Mouse (Mus musculus): ENCODE results near the gene Pex11g. TPM values are rescaled to one million over a fixed set of nuclear protein-coding genes. Genes with fewer than 3 reads are reported as not detected.
A peak's percentile ranks its signal among the peaks of the same experiment; 100 is the strongest.

Gene Pex11g
- polyA plus RNA-seq, 1 experiment from 2014 or later, result 4.2 TPM

GRCm38 (mm10) chr8:3500235-3501090 lies 33.0 kb upstream of the Pex11g start, which contains the start of gene Mcoln1:
Mcoln1 (plus strand) TSS chr8:3500457.
- WGBS, result 0% methylated on average over 69 of the region's 70 CpGs
- Histone ChIP-seq H3K9ac (ENCODE audit: low read depth, low read length) (peak within 1 kb of the TSS; percentile 89), H3K9me3 (ENCODE audit: control insufficient read depth, low read length) (peaks cover 2% of the 10 kb centered on the region; the same call in 1 of the 2 replicates), H3K4me3 (ENCODE audit: low read length) (peak within 1 kb of the TSS; percentile 91), H3K4me1 (ENCODE audit: control insufficient read depth, insufficient read depth, low read depth, low read length) (peaks cover 19% of the 10 kb centered on the region), H3K4me2 (ENCODE audit: low read length) (peak within 1 kb of the TSS; percentile 90), H3K27ac (ENCODE audit: low read depth, low read length) (peak within 1 kb of the TSS; percentile 90), H3K36me3 (ENCODE audit: control insufficient read depth, insufficient read depth, low read length) (peaks cover 18% of the 10 kb centered on the region), H3K27me3 (replicated peaks; ENCODE audit: control insufficient read depth, insufficient read depth, low read length) (no peaks in the 10 kb centered on the region)
- ATAC-seq, result peak; percentile 91

GRCm38 (mm10) chr8:3499751-3500150 lies 32.3 kb upstream of the Pex11g start:
- peak overlapping the region; percentile 91 for H3K4me3 ChIP-seq (ENCODE audit: low read length)
- peaks cover 2% of the 10 kb centered on the region; the same call in 1 of the 2 replicates for H3K9me3 ChIP-seq (ENCODE audit: control insufficient read depth, low read length)
- WGBS, result 8% methylated on average over 8 of the region's 8 CpGs
- peaks cover 19% of the 10 kb centered on the region for H3K4me1 ChIP-seq (ENCODE audit: control insufficient read depth, insufficient read depth, low read depth, low read length)
- H3K9ac ChIP-seq (ENCODE audit: low read depth, low read length), result peak overlapping the region; percentile 89
- no peaks in the 10 kb centered on the region for H3K27me3 ChIP-seq (replicated peaks; ENCODE audit: control insufficient read depth, insufficient read depth, low read length)
- H3K36me3 ChIP-seq (ENCODE audit: control insufficient read depth, insufficient read depth, low read length), result peaks cover 19% of the 10 kb centered on the region
- peak overlapping the region; percentile 90 for H3K4me2 ChIP-seq (ENCODE audit: low read length)
- peak overlapping the region; percentile 90 for H3K27ac ChIP-seq (ENCODE audit: low read depth, low read length)
- ATAC-seq, result no peak; the same call in 1 of the 2 replicates

- Histone ChIP-seq H3K9me3 (ENCODE audit: control insufficient read depth, low read length) (peaks cover 2% of the 10 kb centered on the region; the same call in 1 of the 2 replicates), H3K9ac (ENCODE audit: low read depth, low read length) (no peak overlapping the region), H3K4me2 (ENCODE audit: low read length) (no peak overlapping the region), H3K36me3 (ENCODE audit: control insufficient read depth, insufficient read depth, low read length) (peaks cover 19% of the 10 kb centered on the region), H3K27me3 (replicated peaks; ENCODE audit: control insufficient read depth, insufficient read depth, low read length) (no peaks in the 10 kb centered on the region), H3K4me3 (ENCODE audit: low read length) (no peak overlapping the region), H3K27ac (ENCODE audit: low read depth, low read length) (no peak overlapping the region), H3K4me1 (ENCODE audit: control insufficient read depth, insufficient read depth, low read depth, low read length) (peaks cover 22% of the 10 kb centered on the region)
- ATAC-seq, result no peak
- WGBS, result 90% methylated on average over 3 of the region's 3 CpGs
These were observed 31.1 kb upstream of the Pex11g start for GRCm38 (mm10) chr8:3498583-3498982.

GRCm38 (mm10) chr8:3496428-3496748 lies 28.9 kb upstream of the Pex11g start:
- H3K27me3 ChIP-seq (replicated peaks; ENCODE audit: control insufficient read depth, insufficient read depth, low read length), result no peaks in the 10 kb centered on the region
- WGBS, result 92% methylated on average over 15 of the region's 15 CpGs
- H3K4me2 ChIP-seq (ENCODE audit: low read length), result no peak overlapping the region
- no peak overlapping the region for H3K27ac ChIP-seq (ENCODE audit: low read depth, low read length)
- H3K36me3 ChIP-seq (ENCODE audit: control insufficient read depth, insufficient read depth, low read length), result peaks cover 19% of the 10 kb centered on the region
- peaks cover 15% of the 10 kb centered on the region for H3K4me1 ChIP-seq (ENCODE audit: control insufficient read depth, insufficient read depth, low read depth, low read length)
- ATAC-seq, result no peak
- H3K9ac ChIP-seq (ENCODE audit: low read depth, low read length), result no peak overlapping the region
- H3K9me3 ChIP-seq (ENCODE audit: control insufficient read depth, low read length), result peaks cover 2% of the 10 kb centered on the region; the same call in 1 of the 2 replicates
- H3K4me3 ChIP-seq (ENCODE audit: low read length), result no peak overlapping the region

- H3K4me1 ChIP-seq (ENCODE audit: control insufficient read depth, insufficient read depth, low read depth, low read length), result peaks cover 9% of the 10 kb centered on the region
- ATAC-seq, result no peak
- H3K27me3 ChIP-seq (replicated peaks; ENCODE audit: control insufficient read depth, insufficient read depth, low read length), result no peaks in the 10 kb centered on the region
- H3K9ac ChIP-seq (ENCODE audit: low read depth, low read length), result no peak overlapping the region
- 94% methylated on average over 44 of the region's 44 CpGs for WGBS
- H3K9me3 ChIP-seq (ENCODE audit: control insufficient read depth, low read length), result peaks cover 2% of the 10 kb centered on the region; the same call in 1 of the 2 replicates
- no peak overlapping the region for H3K4me2 ChIP-seq (ENCODE audit: low read length)
- H3K27ac ChIP-seq (ENCODE audit: low read depth, low read length), result no peak overlapping the region
- no peak overlapping the region for H3K4me3 ChIP-seq (ENCODE audit: low read length)
- H3K36me3 ChIP-seq (ENCODE audit: control insufficient read depth, insufficient read depth, low read length), result peaks cover 19% of the 10 kb centered on the region
These were observed 28.3 kb upstream of the Pex11g start for GRCm38 (mm10) chr8:3495578-3496427.

GRCm38 (mm10) chr8:3493845-3494208 lies 26.3 kb upstream of the Pex11g start:
- peaks cover 19% of the 10 kb centered on the region for H3K36me3 ChIP-seq (ENCODE audit: control insufficient read depth, insufficient read depth, low read length)
- ATAC-seq, result peak; percentile 7; the same call in 1 of the 2 replicates
- peak overlapping the region; percentile 75 for H3K4me2 ChIP-seq (ENCODE audit: low read length)
- peak overlapping the region; percentile 88 for H3K4me3 ChIP-seq (ENCODE audit: low read length)
- 0 out of 2 replicates have a peak, but pooled peaks cover 2% of the 10 kb centered on the region for H3K4me1 ChIP-seq (ENCODE audit: control insufficient read depth, insufficient read depth, low read depth, low read length)
- 40% methylated on average over 6 of the region's 6 CpGs for WGBS
- H3K9me3 ChIP-seq (ENCODE audit: control insufficient read depth, low read length), result peaks cover 2% of the 10 kb centered on the region; the same call in 1 of the 2 replicates
- H3K9ac ChIP-seq (ENCODE audit: low read depth, low read length), result peak overlapping the region; percentile 97
- no peaks in the 10 kb centered on the region for H3K27me3 ChIP-seq (replicated peaks; ENCODE audit: control insufficient read depth, insufficient read depth, low read length)
- peak overlapping the region; percentile 93 for H3K27ac ChIP-seq (ENCODE audit: low read depth, low read length)

GRCm38 (mm10) chr8:3492901-3493844 lies 25.7 kb upstream of the Pex11g start, which contains the start of gene Zfp358:
Zfp358 (plus strand) TSS chr8:3493138.
- Histone ChIP-seq H3K27me3 (replicated peaks; ENCODE audit: control insufficient read depth, insufficient read depth, low read length) (no peaks in the 10 kb centered on the region), H3K4me3 (ENCODE audit: low read length) (peak within 1 kb of the TSS; percentile 88), H3K4me2 (ENCODE audit: low read length) (peak within 1 kb of the TSS; percentile 75), H3K9ac (ENCODE audit: low read depth, low read length) (peak within 1 kb of the TSS; percentile 97), H3K27ac (ENCODE audit: low read depth, low read length) (peak within 1 kb of the TSS; percentile 93), H3K4me1 (ENCODE audit: control insufficient read depth, insufficient read depth, low read depth, low read length) (0 out of 2 replicates have a peak, but pooled peaks cover 2% of the 10 kb centered on the region), H3K36me3 (ENCODE audit: control insufficient read depth, insufficient read depth, low read length) (peaks cover 19% of the 10 kb centered on the region), H3K9me3 (ENCODE audit: control insufficient read depth, low read length) (peaks cover 2% of the 10 kb centered on the region; the same call in 1 of the 2 replicates)
- WGBS, result under 1% methylated on average over 57 of the region's 64 CpGs
- peak; percentile 91 for ATAC-seq

GRCm38 (mm10) chr8:3485192-3485591 lies 17.7 kb upstream of the Pex11g start:
- Histone ChIP-seq H3K27ac (ENCODE audit: low read depth, low read length) (no peak overlapping the region), H3K9ac (ENCODE audit: low read depth, low read length) (no peak overlapping the region), H3K4me3 (ENCODE audit: low read length) (no peak overlapping the region), H3K4me1 (ENCODE audit: control insufficient read depth, insufficient read depth, low read depth, low read length) (no peaks in the 10 kb centered on the region), H3K9me3 (ENCODE audit: control insufficient read depth, low read length) (no peaks in the 10 kb centered on the region), H3K4me2 (ENCODE audit: low read length) (no peak overlapping the region), H3K27me3 (replicated peaks; ENCODE audit: control insufficient read depth, insufficient read depth, low read length) (no peaks in the 10 kb centered on the region), H3K36me3 (ENCODE audit: control insufficient read depth, insufficient read depth, low read length) (no peaks in the 10 kb centered on the region)
- 22% methylated on average over 5 of the region's 5 CpGs for WGBS
- no peak for ATAC-seq
